Mouse (Mus musculus) induced T-regulatory cell, adult 2 months (primary cell): ENCODE data around the gene Dpm2.
A peak's percentile ranks its signal among the peaks of the same experiment; 100 is the strongest.

ENCODE experiments used
- DNase-seq: peaks from one replicate; pipeline ENCODE4 v3.0.0-alpha.2; 2012; ENCODE audit warnings: low read depth

Gene Dpm2

GRCm38 (mm10) chr2:32582830-32583799 is 12.5 kb downstream of the Dpm2 start:
- peak; percentile 91 for DNase-seq

GRCm38 (mm10) chr2:32585149-32585714 is 14.6 kb downstream of the Dpm2 start:
- no peak for DNase-seq

DNA sequence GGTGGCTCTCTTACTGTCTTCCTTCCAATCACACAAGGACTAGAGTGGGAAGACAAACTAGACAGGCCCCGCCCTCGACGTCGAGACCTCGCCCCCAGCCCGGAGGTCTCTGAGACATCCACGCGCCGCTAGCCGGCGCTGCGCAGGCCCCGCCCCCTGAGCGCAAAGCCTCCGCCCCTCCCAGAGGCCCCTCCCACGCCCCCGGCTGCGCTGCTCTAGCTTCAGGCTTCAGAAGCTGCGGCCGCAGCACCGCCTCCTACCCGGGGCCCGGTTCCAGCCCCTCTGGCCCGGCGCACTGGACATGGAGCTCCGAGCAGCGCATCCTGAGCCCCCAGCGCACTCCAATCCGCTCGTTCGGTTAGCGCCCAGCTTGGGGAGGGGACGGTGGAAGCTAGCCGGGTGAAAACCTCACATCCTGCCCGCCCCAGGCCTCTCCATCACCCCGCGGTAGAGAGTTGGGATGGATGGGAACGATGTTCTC is 16.3 kb downstream of the Dpm2 start, which contains the start of gene St6galnac4:
Gene St6galnac4, plus strand, starts transcription at position 225 of the 481 bp plus-strand sequence.
- peak; percentile 97 for DNase-seq

- peak; percentile 85 for DNase-seq
These were observed 17.2 kb downstream of the Dpm2 start for GRCm38 (mm10) chr2:32587731-32588321.

DNA sequence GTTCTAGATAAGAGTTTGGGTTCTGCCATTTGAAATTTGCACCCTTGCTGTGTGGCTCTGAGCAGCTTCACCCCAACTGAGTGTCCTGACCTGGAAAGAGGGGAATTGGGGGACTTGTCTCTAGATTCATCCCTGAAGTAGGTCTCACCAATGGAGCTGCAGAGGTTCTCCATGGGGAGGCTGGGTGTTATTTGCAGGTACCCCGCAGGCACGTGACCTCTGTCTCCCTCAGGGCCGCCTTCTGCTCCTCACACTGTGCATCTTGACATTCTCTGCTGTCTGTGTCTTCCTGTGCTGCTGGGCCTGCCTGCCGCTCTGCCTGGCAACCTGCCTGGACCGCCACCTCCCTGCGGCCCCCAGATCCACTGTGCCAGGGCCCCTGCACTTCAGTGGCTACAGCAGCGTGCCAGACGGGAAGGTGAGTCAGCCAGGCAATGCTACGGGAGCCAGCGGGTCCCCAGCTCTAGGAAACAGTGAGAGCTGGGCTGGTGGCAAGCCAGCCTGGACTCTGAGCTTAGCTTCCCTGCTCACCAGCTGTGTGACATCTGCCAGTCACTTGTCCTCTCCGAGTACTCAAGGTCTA is 18.6 kb downstream of the Dpm2 start:
- no peak for DNase-seq

GRCm38 (mm10) chr2:32590224-32590623 is 19.6 kb downstream of the Dpm2 start:
- DNase-seq: no peak

GRCm38 (mm10) chr2:32591249-32591648 is 20.6 kb downstream of the Dpm2 start:
- DNase-seq: no peak

DNA sequence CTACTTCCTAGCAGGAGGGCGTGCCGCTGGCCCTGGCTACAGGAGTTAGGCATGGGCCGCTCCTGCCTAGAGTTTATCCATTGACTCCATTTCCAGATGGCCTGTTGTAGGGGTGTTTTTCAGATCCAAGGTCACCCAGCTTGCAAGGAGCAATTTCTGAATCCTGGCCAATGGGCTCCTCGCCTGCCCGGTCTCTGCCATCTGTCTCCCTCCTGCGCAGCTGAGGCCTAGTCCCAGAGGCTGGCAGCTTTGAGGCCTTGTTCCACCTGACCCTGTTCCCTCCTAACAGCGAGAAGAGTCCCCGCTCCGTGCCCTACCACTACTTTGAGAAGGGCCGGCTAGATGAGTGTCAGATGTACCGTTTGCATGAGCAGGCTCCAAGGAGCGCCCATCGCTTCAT is 26.1 kb downstream of the Dpm2 start:
- DNase-seq: no peak

GRCm38 (mm10) chr2:32597248-32597647 is 26.6 kb downstream of the Dpm2 start:
- DNase-seq: no peak

DNA sequence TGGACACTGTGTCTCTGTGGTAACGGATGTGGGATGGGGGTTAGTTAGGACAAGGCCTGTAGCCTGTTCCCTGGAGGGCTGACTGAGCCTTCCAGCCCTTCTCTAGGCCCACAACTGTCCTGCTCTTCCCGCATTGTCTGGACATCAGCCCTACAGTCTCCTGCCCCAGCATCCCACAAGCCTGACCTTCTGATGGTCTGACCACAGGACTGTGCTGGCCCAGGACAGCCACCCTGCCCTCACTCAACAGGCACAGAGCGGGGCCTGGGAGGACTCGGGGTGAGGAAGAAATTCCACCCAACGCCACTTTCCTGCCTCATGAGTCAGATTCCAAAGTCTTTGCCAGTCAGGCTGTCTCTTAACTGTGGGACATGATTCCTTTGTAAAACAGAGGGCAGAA is 27.0 kb downstream of the Dpm2 start:
- DNase-seq: no peak

GRCm38 (mm10) chr2:32598506-32598905 is 27.8 kb downstream of the Dpm2 start:
- DNase-seq: no peak

DNA sequence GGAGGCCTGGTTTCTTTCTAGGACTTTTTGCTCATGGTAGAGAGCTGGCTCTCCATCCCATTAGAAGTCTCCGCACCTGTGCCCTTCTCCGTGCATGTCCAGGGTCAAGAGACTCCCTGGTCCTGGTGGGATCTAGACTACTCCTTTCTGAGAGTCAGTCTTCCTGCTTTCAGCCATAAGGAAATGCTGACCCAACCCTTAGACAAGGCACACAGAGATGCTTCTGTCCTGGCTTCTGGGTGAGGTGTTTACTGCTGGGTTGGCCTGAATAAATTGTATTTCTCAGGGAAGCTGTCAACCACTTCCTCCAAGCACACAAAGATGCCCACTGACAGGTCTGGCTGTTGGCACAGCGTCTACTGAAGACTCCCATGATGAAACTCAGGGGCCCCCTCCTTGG is 28.8 kb downstream of the Dpm2 start, which contains the start of gene St6galnac6:
Gene St6galnac6, plus strand, starts transcription at position 301 of the 400 bp plus-strand sequence.
- DNase-seq: no peak

DNA sequence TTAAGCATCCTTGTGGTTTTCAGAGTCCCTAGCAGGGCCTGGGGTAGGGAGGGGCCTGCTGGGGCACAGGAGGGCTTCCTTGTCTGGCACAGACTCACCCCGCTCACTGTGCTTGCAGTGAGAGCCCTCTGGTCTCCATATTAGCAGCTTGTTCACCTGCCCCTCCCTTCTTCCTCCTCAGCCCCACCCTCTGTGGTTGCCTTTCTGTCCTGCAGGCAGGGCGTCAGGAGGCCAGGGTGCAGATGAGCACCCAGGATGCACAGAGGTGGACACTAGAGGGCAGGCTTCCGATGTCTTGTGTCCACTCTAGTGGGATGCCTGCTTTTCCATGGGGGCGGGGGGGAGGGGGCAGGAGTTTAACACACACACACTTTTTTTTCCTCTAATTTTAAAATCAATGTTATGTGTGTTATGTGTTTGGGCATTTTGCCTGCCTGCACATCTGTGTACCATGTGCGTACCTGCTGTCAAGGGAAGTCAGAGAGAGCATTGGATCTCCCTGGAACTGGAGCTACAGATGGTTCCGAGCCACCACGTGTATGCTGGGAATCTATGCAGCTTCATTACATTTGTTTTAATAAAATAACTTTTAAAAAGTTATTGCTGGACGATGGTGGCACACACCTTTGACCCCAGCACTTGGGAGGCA is 30.9 kb downstream of the Dpm2 start:
- DNase-seq: peak; percentile 81

DNA sequence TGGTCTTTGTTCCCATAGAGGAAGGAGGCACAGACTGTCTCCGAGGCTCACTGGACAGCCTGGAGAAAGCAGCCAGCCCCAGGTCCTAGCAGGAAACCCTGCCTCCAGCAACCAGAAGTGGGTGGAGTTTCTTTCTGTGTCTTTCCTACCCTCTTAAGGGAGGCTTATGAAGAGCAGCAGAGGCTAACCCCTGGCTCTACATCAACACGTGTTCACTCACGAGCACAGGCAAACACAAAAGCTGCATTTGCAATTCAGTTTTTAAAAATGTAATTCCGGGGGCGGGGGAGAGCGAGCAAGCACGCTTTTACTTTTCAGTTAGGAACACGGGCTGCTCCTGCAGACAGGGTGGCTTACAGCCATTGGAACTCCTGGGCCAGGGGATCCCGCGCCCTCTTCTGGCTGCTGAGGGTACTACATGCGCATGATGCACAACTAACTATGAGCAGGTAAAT is 32.0 kb downstream of the Dpm2 start:
- DNase-seq: peak; percentile 91

GRCm38 (mm10) chr2:32604631-32605030 is 34.0 kb downstream of the Dpm2 start:
- DNase-seq: no peak

DNA sequence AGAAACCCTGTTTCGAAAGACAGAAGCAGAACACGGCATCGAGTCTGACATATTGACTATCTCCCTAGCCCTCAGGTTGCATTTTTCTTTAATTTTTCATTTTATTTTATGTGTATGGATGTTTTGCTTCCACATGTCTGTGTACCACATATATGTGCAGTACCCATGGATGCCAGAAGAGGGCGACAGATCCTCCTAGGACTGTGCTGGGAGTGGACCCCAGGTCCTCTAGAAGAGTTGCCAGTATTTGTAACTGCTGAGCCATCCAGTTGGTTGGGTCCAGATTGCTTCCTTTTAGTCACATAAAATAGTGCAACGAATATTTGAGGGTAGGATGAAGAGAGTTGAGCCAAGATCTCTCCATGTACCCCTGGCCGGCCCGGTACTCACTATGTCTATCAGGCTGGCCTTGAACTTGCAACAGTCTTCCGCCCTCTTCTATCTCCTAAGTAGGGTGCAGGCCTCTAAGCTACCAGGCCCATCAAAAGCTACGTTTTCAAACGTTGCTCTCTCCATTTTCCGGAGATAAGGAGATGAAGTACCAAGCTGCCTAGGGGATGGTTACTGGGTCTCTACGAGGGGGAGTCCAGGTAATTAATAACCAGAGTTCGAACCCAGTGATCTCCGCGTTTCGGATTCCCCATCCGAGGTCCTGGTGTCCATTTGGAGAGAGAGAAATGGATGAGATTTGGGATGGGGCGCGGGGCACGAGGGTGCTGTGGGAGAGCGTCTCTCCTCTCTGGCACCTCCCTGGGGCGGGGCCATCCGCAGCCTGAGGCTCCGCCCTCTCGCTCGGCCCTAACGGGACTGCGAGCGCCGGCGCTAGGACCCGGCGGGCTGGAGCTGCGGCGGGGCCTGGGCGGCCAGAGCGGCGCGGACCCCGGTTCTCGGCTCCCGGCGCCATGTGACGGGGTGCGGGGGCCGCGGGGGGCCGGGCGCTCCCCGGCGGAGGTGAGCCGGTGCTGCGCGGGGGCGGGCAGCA is 35.8 kb downstream of the Dpm2 start:
- DNase-seq: peak; percentile 86

- peak; percentile 80 for DNase-seq
These were observed 36.7 kb downstream of the Dpm2 start for GRCm38 (mm10) chr2:32607262-32607947.

- DNase-seq: peak; percentile 71
These were observed 37.6 kb downstream of the Dpm2 start for GRCm38 (mm10) chr2:32608141-32608777.

- no peak for DNase-seq
These were observed 38.2 kb downstream of the Dpm2 start for GRCm38 (mm10) chr2:32608778-32609435.
